Mouse (Mus musculus) hindbrain, embryonic 12.5 days (tissue): Measurements from ENCODE around the gene Gm19668. TPM values are rescaled to one million over a fixed set of nuclear protein-coding genes. Genes with fewer than 3 reads are reported as not detected.
"Not testable (repeated sequence)": the region's sequence is repeated elsewhere in the genome, so short reads cannot be mapped to it uniquely, and the experiment has no call there.

Experiments
- ATAC-seq: fragments of 200-750 bp; cut with Nextera tagmentation; 2 replicates; pipeline ENCODE4 v1.8.0; 2017; ENCODE audit warnings: moderate TSS enrichment; ENCODE audit not compliant: low FRiP score
- H3K27ac ChIP-seq: fragments of 300-500 bp; sonication (generic); 2 replicates; pipeline ENCODE4 v1.5.1; 2016; ENCODE audit warnings: mild to moderate bottlenecking
- H3K27me3 ChIP-seq: fragments of 300-500 bp; sonication (generic); 2 replicates; pipeline ENCODE4 v1.6.1; 2016; ENCODE audit warnings: mild to moderate bottlenecking
- H3K36me3 ChIP-seq: fragments of 300-500 bp; sonication (generic); 2 replicates; pipeline ENCODE4 v1.6.1; 2016; ENCODE audit warnings: mild to moderate bottlenecking
- H3K4me1 ChIP-seq: fragments of 300-500 bp; sonication (generic); 2 replicates; pipeline ENCODE4 v1.6.1; 2016
- H3K4me2 ChIP-seq: fragments of 300-500 bp; sonication (generic); replicated peaks from 2 replicates; pipeline ENCODE4 v1.6.1; 2016; ENCODE audit warnings: mild to moderate bottlenecking
- H3K4me3 ChIP-seq: fragments of 300-500 bp; sonication (generic); 2 replicates; pipeline ENCODE4 v1.5.1; 2016; ENCODE audit warnings: mild to moderate bottlenecking
- H3K9ac ChIP-seq: fragments of 300-500 bp; sonication (generic); 2 replicates; pipeline ENCODE4 v1.6.1; 2016; ENCODE audit warnings: mild to moderate bottlenecking, moderate library complexity
- H3K9me3 ChIP-seq: fragments of 300-500 bp; sonication (generic); replicated peaks from 2 replicates; pipeline ENCODE4 v1.6.1; 2016; ENCODE audit warnings: mild to moderate bottlenecking
- WGBS: fragments of 180-500 bp; shearing (Covaris S2); methylation state at CpG from one replicate; pipeline ENCODE4 v1.1.7; 2016; 5-methylcytosine and 5-hydroxymethylcytosine counted together
- polyA plus RNA-seq: library from polyadenylated mRNA; unstranded; fragments of >200 nt; fragmentation: Nextera tagmentation; extraction: Ambion mirVana; gene quantifications from 2 replicates; pipeline ENCODE4 v1.2.1, GENCODE M21; 2016

Gene Gm19668
- polyA plus RNA-seq, 1 experiment from 2014 or later, result not detected

- H3K4me3 ChIP-seq, H3K36me3 ChIP-seq, H3K4me2 ChIP-seq, H3K9ac ChIP-seq, ATAC-seq, H3K27me3 ChIP-seq, H3K4me1 ChIP-seq, H3K27ac ChIP-seq, H3K9me3 ChIP-seq: not testable (repeated sequence)
- 66% methylated on average over 3 of the region's 3 CpGs for WGBS
Measured at GRCm38 (mm10) chr10:77752312-77752711, 46.6 kb downstream of the Gm19668 start.

DNA sequence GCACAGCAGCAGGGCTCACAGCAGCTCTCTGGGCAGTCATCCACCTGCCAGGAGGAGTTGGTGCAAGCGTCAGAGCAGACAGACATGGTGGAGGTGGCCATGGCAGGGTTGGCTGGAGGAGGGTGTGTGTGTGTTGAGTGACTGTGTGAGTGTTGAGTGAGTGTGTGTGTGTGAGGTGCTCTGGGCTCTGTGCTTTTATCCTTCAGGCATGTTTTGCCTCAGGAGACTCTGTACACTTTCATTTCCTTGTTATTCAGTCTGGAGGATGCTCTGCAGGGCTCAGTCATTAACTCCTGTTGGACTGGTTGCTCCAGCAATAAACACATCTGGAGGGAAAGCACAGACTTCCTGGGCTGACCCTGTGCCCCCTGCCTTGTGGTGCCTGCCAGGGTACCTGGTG is 47.7 kb downstream of the Gm19668 start, which contains the start of gene Gm9736:
TSS of gene Gm9736 (minus strand) at position 101 of the 400 bp plus-strand sequence.
- H3K9me3 ChIP-seq, H3K9ac ChIP-seq, H3K4me2 ChIP-seq, H3K27me3 ChIP-seq, H3K4me3 ChIP-seq, ATAC-seq, H3K27ac ChIP-seq, H3K36me3 ChIP-seq, H3K4me1 ChIP-seq: not testable (repeated sequence)
- 63% methylated on average over 1 of the region's 1 CpGs for WGBS

GRCm38 (mm10) chr10:77750686-77751085 is 48.2 kb downstream of the Gm19668 start:
- H3K9ac ChIP-seq, H3K36me3 ChIP-seq, H3K4me2 ChIP-seq, H3K27me3 ChIP-seq, ATAC-seq, H3K4me3 ChIP-seq, H3K9me3 ChIP-seq, H3K27ac ChIP-seq, H3K4me1 ChIP-seq: not testable (repeated sequence)
- 79% methylated on average over 1 of the region's 1 CpGs for WGBS

Other genes with a start within 250 kb of the Gm19668 start
- 77.2 and 78.8 TPM in 2 replicates for gene Pttg1ip, start 217.4 kb downstream of the Gm19668 start, polyA plus RNA-seq
- 276 and 287 TPM in 2 replicates for gene Sumo3, start 193.0 kb downstream of the Gm19668 start, polyA plus RNA-seq
- gene Gm49325, start 192.9 kb downstream of the Gm19668 start, polyA plus RNA-seq, result 13.2 and 13.3 TPM in 2 replicates
- 81.6 and 82.3 TPM in 2 replicates for gene Ube2g2, start 176.9 kb downstream of the Gm19668 start, polyA plus RNA-seq
- 0.48 and 1.2 TPM in 2 replicates for gene Tspear, start 112.6 kb downstream of the Gm19668 start, polyA plus RNA-seq
- gene Gm19402, start 108.4 kb downstream of the Gm19668 start, polyA plus RNA-seq, result not detected in 2 replicates
- gene Gm9508, start 101.9 kb downstream of the Gm19668 start, polyA plus RNA-seq, result not detected in 2 replicates
- gene Gm10272, start 92.5 kb downstream of the Gm19668 start, polyA plus RNA-seq, result not detected in 2 replicates
- gene Gm10024, start 87.7 kb downstream of the Gm19668 start, polyA plus RNA-seq, result not detected in 2 replicates
- gene Gm10142, start 83.3 kb downstream of the Gm19668 start, polyA plus RNA-seq, result not detected in 2 replicates
- gene Krtap12-1, start 78.5 kb downstream of the Gm19668 start, polyA plus RNA-seq, result not detected in 2 replicates
- not detected in 2 replicates for gene Gm10100, start 72.6 kb downstream of the Gm19668 start, polyA plus RNA-seq
- not detected in 2 replicates for gene Gm18596, start 56.5 kb downstream of the Gm19668 start, polyA plus RNA-seq
- gene Gm9736, start 47.8 kb downstream of the Gm19668 start, polyA plus RNA-seq, result not detected in 2 replicates
- not detected in 2 replicates for gene Gm3233, start 39.5 kb downstream of the Gm19668 start, polyA plus RNA-seq
- not detected in 2 replicates for gene Gm3238, start 27.8 kb downstream of the Gm19668 start, polyA plus RNA-seq
- gene Gm7138, start 22.2 kb downstream of the Gm19668 start, polyA plus RNA-seq, result not detected in 2 replicates
- not detected in 2 replicates for gene Gm3250, start 16.6 kb downstream of the Gm19668 start, polyA plus RNA-seq
- gene Gm7137, start 10.9 kb downstream of the Gm19668 start, polyA plus RNA-seq, result not detected in 2 replicates
- gene Gm9639, start 4.1 kb downstream of the Gm19668 start, polyA plus RNA-seq, result not detected in 2 replicates
- gene Gm9507, start 12.7 kb upstream of the Gm19668 start, polyA plus RNA-seq, result not detected in 2 replicates
- 0.31 TPM in 1 of 2 replicates, not detected in the other for gene Gm2696, start 15.5 kb upstream of the Gm19668 start, polyA plus RNA-seq
- not detected in 2 replicates for gene Krtap10-4, start 28.0 kb upstream of the Gm19668 start, polyA plus RNA-seq
- gene Krtap10-10, start 36.8 kb upstream of the Gm19668 start, polyA plus RNA-seq, result not detected in 2 replicates
- not detected in 2 replicates for gene Gm36176, start 47.7 kb upstream of the Gm19668 start, polyA plus RNA-seq
- not detected in 2 replicates for gene Gm10318, start 53.7 kb upstream of the Gm19668 start, polyA plus RNA-seq
- gene Gm3285, start 62.8 kb upstream of the Gm19668 start, polyA plus RNA-seq, result not detected in 2 replicates
- 6.8 and 7.4 TPM in 2 replicates for gene Lrrc3, start 103.4 kb upstream of the Gm19668 start, polyA plus RNA-seq
- gene Trpm2, start 171.4 kb upstream of the Gm19668 start, polyA plus RNA-seq, result 1.3 and 1.4 TPM in 2 replicates
- gene 1810043G02Rik, start 179.4 kb upstream of the Gm19668 start, polyA plus RNA-seq, result 33.8 and 34.8 TPM in 2 replicates
- gene Pfkl, start 210.9 kb upstream of the Gm19668 start, polyA plus RNA-seq, result 118 and 132 TPM in 2 replicates
- 0.48 TPM in 1 of 2 replicates, not detected in the other for gene Dnmt3l, start 242.8 kb upstream of the Gm19668 start, polyA plus RNA-seq
- gene Aire, start 244.5 kb upstream of the Gm19668 start, polyA plus RNA-seq, result 0.20 and 0.23 TPM in 2 replicates